Mouse (Mus musculus) midbrain, embryonic 15.5 days (tissue): ENCODE results near the gene Slc25a13. TPM values are rescaled to one million over a fixed set of nuclear protein-coding genes. Genes with fewer than 3 reads are reported as not detected.

Experiments used
- ATAC-seq: fragments of 200-750 bp; cut with Nextera tagmentation; replicated peaks from 2 replicates; pipeline ENCODE4 v1.8.0; 2017; ENCODE audit warnings: moderate TSS enrichment
- H3K27ac ChIP-seq: fragments of 300-500 bp; sonication (generic); 2 replicates; pipeline ENCODE4 v1.5.1; 2015; ENCODE audit warnings: mild to moderate bottlenecking, inconsistent platforms
- H3K27me3 ChIP-seq: fragments of 300-500 bp; sonication (generic); replicated peaks from 2 replicates; pipeline ENCODE4 v1.6.1; 2015; ENCODE audit warnings: inconsistent platforms
- H3K36me3 ChIP-seq: fragments of 300-500 bp; sonication (generic); replicated peaks from 2 replicates; pipeline ENCODE4 v1.6.1; 2015; ENCODE audit warnings: inconsistent platforms
- H3K4me1 ChIP-seq: fragments of 300-500 bp; sonication (generic); 2 replicates; pipeline ENCODE4 v1.6.1; 2015; ENCODE audit warnings: inconsistent platforms
- H3K4me2 ChIP-seq: fragments of 300-500 bp; sonication (generic); 2 replicates; pipeline ENCODE4 v1.6.1; 2015; ENCODE audit warnings: inconsistent platforms, mild to moderate bottlenecking, moderate library complexity
- H3K4me3 ChIP-seq: fragments of 300-500 bp; sonication (generic); 2 replicates; pipeline ENCODE4 v1.5.1; 2015; ENCODE audit warnings: mild to moderate bottlenecking, inconsistent platforms
- H3K9ac ChIP-seq: fragments of 300-500 bp; sonication (generic); 2 replicates; pipeline ENCODE4 v1.6.1; 2015; ENCODE audit warnings: mild to moderate bottlenecking, inconsistent platforms
- H3K9me3 ChIP-seq: fragments of 300-500 bp; sonication (generic); 2 replicates; pipeline ENCODE4 v1.6.1; 2016; ENCODE audit warnings: inconsistent platforms
- WGBS: fragments of 180-500 bp; shearing (Covaris S2); methylation state at CpG from one replicate; pipeline ENCODE4 v1.1.7; 2015; ENCODE audit warnings: mixed read lengths; 5-methylcytosine and 5-hydroxymethylcytosine counted together
- polyA plus RNA-seq: library from polyadenylated mRNA; unstranded; fragments of >200 nt; fragmentation: Nextera tagmentation; extraction: Ambion mirVana; gene quantifications from 2 replicates; pipeline ENCODE4 v1.2.1, GENCODE M21; 2015

The Slc25a13 gene
- polyA plus RNA-seq, 1 experiment from 2014 or later = 3.8 TPM

DNA sequence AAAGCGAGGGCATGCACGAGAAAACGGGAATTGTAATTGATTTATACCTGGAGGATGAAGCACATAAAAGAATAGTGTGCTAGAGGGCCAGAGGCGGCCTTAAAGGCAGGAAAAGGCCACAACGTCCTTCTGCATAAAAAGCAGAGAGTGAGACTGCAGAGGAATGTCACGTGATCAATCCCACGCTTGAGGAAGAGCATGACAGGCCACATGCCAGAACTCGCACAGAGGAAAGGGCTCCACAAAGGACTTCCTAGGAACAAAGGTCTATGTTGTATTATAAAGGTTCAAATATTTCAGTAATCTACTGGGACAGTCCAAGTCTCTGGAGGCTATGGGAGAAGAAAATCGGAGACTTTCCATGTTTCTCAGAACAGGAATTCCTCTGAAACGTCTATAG is 63.5 kb downstream of the Slc25a13 start:
- Histone ChIP-seq H3K4me3 (no peak overlapping the region), H3K27me3 (no peaks in the 10 kb centered on the region), H3K27ac (no peak overlapping the region), H3K9ac (no peak overlapping the region), H3K4me2 (no peak overlapping the region), H3K9me3 (no peaks in the 10 kb centered on the region), H3K36me3 (no peaks in the 10 kb centered on the region), H3K4me1 (no peaks in the 10 kb centered on the region)
- ATAC-seq = no peak
- 67% methylated on average over 10 of the region's 10 CpGs for WGBS

DNA sequence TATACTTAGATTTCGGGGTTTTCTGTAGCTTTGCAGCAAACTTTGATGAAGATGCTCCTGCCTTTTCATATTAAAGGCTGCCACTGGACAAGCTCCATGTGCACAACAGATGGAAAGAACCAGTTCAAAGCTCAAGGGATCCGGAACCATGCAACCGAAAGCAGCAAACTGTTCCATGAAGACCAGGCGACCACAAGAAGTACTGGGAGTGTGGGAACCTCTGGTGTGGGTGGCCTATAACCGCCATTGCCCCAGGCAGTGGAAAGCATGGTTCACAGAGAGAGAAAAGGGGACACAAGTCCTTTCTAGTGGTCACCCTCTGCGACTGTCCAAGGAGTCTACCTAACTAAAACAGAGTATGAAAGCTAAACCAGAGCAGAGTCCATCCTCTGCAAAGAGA is 66.2 kb downstream of the Slc25a13 start:
- H3K4me3 ChIP-seq = no peak overlapping the region
- ATAC-seq = no peak
- H3K9me3 ChIP-seq = no peaks in the 10 kb centered on the region
- H3K27ac ChIP-seq = no peak overlapping the region
- no peak overlapping the region for H3K4me2 ChIP-seq
- no peaks in the 10 kb centered on the region for H3K27me3 ChIP-seq
- 93% methylated on average over 6 of the region's 6 CpGs for WGBS
- no peak overlapping the region for H3K9ac ChIP-seq
- H3K36me3 ChIP-seq = no peaks in the 10 kb centered on the region
- no peaks in the 10 kb centered on the region for H3K4me1 ChIP-seq

DNA sequence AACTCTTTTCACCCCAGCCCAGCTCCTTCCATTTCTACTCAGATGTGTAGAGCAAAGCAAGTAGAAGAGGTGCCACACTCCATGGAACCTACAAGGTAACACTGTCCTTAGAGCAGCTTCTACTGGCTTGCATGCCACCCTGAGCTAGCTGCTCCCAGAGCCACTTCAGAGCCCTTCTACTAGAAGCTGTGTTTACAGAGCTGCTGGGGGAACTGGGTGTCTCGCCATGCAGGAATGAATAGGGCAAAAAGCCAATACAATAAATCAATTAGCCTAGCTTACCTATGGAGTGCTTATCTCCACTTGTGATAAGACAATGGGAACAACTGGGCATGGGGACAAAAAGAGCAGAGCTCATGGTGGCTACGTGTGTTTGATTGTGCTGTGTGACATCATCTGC is 67.2 kb downstream of the Slc25a13 start:
- H3K9me3 ChIP-seq = no peaks in the 10 kb centered on the region
- ATAC-seq = no peak
- H3K9ac ChIP-seq = no peak overlapping the region
- no peak overlapping the region for H3K4me2 ChIP-seq
- H3K4me3 ChIP-seq = no peak overlapping the region
- no peaks in the 10 kb centered on the region for H3K36me3 ChIP-seq
- no peaks in the 10 kb centered on the region for H3K27me3 ChIP-seq
- H3K27ac ChIP-seq = no peak overlapping the region
- 78% methylated on average over 2 of the region's 2 CpGs for WGBS
- H3K4me1 ChIP-seq = no peaks in the 10 kb centered on the region

DNA sequence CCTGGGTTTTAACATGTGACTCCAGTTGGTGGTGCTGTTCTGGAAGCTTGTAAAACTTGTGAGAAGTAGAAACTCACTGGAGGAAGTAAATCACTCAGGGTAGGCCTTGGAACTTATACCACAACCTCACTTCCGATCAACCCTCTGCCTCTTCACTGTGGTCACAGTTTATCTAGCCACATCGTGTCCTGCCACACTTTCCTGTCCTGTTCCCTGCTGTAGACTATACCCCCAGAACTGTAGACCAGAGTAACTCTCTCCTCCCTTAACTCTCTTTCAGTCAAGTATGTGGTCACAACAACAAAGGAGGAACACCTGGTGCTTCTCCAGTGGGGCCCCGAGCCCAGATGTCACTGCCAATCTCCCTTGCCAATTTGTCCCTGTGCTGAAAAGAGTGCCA is 67.6 kb downstream of the Slc25a13 start:
- Histone ChIP-seq H3K4me3 (no peak overlapping the region), H3K36me3 (no peaks in the 10 kb centered on the region), H3K9me3 (no peaks in the 10 kb centered on the region), H3K27ac (no peak overlapping the region), H3K4me2 (no peak overlapping the region), H3K9ac (no peak overlapping the region), H3K27me3 (no peaks in the 10 kb centered on the region), H3K4me1 (no peaks in the 10 kb centered on the region)
- ATAC-seq = no peak
- 93% methylated on average over 3 of the region's 3 CpGs for WGBS

DNA sequence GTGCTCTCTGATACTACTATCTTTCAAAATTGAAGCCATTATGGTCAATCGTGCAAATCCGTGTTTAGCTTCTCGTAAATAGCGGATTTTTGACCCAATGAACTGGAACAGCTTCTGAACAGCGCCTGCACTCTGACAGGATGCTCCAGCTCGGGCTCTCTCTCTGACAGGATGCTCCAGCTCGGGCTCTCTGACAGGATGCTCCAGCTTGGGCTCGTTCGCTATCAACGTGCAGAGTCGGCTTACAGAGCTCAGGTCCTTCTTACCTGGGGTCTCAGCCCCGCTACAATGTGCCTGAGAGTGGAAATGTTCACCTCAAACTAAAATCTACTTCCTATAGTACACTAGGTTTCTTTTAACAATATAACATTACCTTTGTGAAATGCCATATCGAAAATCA is 71.6 kb downstream of the Slc25a13 start:
- H3K27ac ChIP-seq = no peak overlapping the region
- ATAC-seq = no peak
- WGBS = 81% methylated on average over 13 of the region's 13 CpGs

DNA sequence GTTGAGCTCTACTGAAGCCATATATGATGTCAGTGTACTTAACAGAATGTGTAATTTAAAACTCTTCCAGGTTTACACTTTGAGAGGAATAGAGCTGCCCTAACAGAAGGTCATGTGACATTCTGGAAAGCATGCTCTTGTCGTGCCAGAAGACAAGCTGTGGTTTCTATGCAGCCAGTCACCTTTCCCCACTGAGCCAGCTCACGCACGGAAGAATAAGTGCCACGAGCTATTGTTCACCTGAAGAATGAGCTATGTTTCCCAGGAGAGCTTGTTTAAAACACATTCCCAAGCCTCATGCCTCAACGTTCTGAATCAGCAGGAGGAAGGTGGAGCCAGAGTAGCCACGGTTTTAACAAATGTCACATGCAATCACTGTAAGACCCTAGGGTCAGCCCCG is 73.4 kb downstream of the Slc25a13 start:
- no peaks in the 10 kb centered on the region for H3K36me3 ChIP-seq
- no peaks in the 10 kb centered on the region for H3K9me3 ChIP-seq
- no peaks in the 10 kb centered on the region for H3K4me1 ChIP-seq
- H3K4me2 ChIP-seq = no peak overlapping the region
- no peak for ATAC-seq
- H3K27ac ChIP-seq = no peak overlapping the region
- no peak overlapping the region for H3K4me3 ChIP-seq
- WGBS = 53% methylated on average over 7 of the region's 7 CpGs
- no peak overlapping the region for H3K9ac ChIP-seq
- H3K27me3 ChIP-seq = no peaks in the 10 kb centered on the region

More for the DNA sequence above, 71.6 kb downstream of the Slc25a13 start:
- Histone ChIP-seq H3K27me3 (no peaks in the 10 kb centered on the region), H3K4me1 (no peaks in the 10 kb centered on the region), H3K9ac (no peak overlapping the region), H3K4me2 (no peak overlapping the region), H3K36me3 (no peaks in the 10 kb centered on the region), H3K9me3 (no peaks in the 10 kb centered on the region), H3K4me3 (no peak overlapping the region)

DNA sequence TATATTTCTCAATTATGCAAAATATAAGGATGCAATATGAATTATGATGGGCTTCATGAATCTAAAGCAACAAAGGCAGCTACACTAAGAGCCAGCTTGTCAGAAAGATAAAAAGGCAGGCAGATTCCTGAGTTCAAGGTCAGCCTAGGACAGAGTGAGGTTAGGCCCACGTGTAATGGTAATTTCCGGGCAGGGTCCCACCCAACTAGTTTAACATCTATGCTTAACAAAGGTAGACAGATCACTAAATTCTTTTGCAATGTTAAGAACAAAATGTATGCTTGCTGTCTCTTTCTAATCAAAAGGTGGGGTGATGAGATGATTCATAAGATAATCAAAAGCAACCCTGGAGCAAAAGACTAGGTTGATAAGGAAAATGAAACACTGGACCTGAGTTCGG is 76.6 kb downstream of the Slc25a13 start:
- no peak for ATAC-seq
- Histone ChIP-seq H3K27me3 (no peaks in the 10 kb centered on the region), H3K9ac (no peak overlapping the region), H3K9me3 (no peaks in the 10 kb centered on the region), H3K4me1 (no peaks in the 10 kb centered on the region), H3K27ac (no peak overlapping the region), H3K4me3 (no peak overlapping the region), H3K36me3 (no peaks in the 10 kb centered on the region), H3K4me2 (no peak overlapping the region)
- WGBS = 90% methylated on average over 3 of the region's 3 CpGs

DNA sequence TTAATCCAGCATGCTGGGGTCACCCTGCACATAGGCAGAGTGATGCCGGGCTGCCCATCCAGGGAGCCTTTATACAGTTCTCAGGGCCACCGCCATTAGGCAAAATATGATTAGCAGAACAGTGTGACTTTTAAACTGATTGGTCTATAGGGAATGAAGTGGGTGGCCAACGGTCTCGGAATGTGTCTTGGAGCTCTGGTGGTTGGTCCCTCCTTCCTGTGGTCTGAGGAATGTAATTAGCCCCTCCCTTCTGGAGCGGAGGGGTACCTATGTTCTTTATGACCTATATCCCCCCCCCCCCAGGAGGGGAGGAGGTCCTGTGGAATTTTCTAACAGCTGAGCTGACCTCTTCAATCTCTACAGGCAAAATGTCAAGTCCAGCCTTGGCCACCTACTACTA is 77.9 kb downstream of the Slc25a13 start:
- Histone ChIP-seq H3K4me2 (no peak overlapping the region), H3K27me3 (no peaks in the 10 kb centered on the region), H3K27ac (no peak overlapping the region), H3K9me3 (no peaks in the 10 kb centered on the region), H3K4me1 (no peaks in the 10 kb centered on the region), H3K36me3 (no peaks in the 10 kb centered on the region), H3K4me3 (no peak overlapping the region), H3K9ac (no peak overlapping the region)
- no peak for ATAC-seq
- 94% methylated on average over 5 of the region's 5 CpGs for WGBS

DNA sequence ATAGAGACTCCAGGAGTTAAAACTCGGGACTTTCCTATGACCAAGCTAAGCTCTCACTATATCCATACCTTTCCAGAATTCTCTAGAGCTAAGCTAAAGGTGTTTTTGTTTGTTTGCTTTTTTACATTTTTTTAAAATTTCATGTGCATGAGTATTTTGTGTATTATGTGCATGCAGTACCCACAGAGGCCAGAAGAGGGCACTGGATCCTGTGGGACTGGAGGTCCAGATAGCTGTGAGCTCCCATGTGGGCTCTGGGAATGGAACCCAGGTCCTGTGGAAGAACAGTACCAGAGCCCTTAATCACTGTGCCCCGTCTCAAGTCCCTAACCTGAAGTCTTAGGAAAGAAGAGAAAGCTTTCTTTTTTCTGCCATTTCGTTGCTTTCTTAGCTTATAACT is 80.2 kb downstream of the Slc25a13 start:
- Histone ChIP-seq H3K27me3 (no peaks in the 10 kb centered on the region), H3K4me2 (no peak overlapping the region), H3K4me3 (no peak overlapping the region), H3K9ac (no peak overlapping the region), H3K36me3 (no peaks in the 10 kb centered on the region), H3K4me1 (no peaks in the 10 kb centered on the region), H3K9me3 (no peaks in the 10 kb centered on the region), H3K27ac (no peak overlapping the region)
- ATAC-seq = no peak
- WGBS = 95% methylated on average over 3 of the region's 3 CpGs

DNA sequence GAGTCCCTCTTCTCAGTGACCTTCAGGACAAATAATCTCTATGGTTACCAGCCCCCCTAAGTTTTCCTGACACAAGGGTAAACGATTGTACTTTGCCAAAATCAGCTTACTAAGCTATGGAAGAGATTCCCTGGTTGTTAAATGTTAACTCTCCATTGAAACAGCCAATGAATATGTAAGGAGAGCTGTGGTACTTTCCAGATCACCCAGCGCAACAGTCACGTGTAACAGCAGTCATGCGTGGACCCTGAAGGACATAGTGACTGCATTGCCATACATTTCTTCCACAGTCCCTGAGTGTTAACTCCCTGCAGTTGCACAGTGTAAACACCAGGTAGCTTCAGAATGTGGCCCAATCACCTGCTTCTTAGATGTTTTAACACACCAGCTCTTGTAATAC is 82.0 kb downstream of the Slc25a13 start:
- Histone ChIP-seq H3K36me3 (no peaks in the 10 kb centered on the region), H3K4me3 (no peak overlapping the region), H3K27ac (no peak overlapping the region), H3K9me3 (no peaks in the 10 kb centered on the region), H3K9ac (no peak overlapping the region), H3K27me3 (no peaks in the 10 kb centered on the region), H3K4me1 (no peaks in the 10 kb centered on the region), H3K4me2 (no peak overlapping the region)
- 87% methylated on average over 4 of the region's 4 CpGs for WGBS
- ATAC-seq = no peak

DNA sequence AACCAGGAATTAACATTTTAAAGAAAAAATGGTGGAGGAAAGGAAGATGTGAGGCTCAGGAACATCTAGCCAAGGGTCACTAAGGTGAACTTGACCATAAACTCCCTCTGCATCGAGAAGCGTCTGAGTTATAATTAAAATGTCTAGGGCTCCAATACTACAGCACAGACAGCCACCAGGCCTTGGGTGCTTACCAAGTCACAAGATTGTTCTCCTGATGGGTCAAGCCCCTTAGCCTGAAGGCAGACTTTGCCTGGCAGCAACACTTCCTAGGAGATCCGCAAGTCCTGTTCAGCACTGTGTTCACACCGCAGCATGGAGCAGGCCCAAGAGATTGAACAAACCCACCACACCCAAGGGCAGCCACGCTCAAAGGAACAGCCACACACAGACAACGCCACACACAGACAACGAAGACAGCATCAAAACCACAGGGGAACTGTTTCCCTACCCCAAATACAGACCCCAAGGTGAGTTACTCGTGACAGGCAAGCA is 83.4 kb downstream of the Slc25a13 start:
- H3K27ac ChIP-seq = no peak overlapping the region
- no peak overlapping the region for H3K4me2 ChIP-seq
- ATAC-seq = no peak
- H3K9me3 ChIP-seq = no peaks in the 10 kb centered on the region
- H3K9ac ChIP-seq = no peak overlapping the region
- no peaks in the 10 kb centered on the region for H3K27me3 ChIP-seq
- WGBS = 94% methylated on average over 8 of the region's 8 CpGs
- no peak overlapping the region for H3K4me3 ChIP-seq
- H3K4me1 ChIP-seq = no peaks in the 10 kb centered on the region
- no peaks in the 10 kb centered on the region for H3K36me3 ChIP-seq

DNA sequence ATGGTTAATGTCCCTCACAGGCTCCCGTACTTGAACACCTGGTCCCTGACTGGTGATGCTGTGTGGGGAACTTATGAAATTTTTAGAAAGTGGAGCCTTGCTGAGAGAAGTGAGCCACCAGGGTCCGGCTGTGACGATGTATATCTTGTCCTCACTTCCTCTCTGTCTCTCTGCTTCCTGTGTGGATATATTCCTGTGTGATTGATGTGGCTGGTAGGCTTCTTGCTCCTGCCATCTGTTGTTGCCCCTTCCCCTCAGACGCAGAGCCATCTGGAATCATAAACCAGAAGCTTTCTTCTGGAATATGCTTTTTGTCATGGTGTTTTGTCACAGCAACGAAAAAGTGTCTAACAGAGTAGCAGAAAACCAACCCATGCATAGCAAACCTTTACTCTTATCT is 84.9 kb downstream of the Slc25a13 start:
- ATAC-seq = no peak
- no peak overlapping the region for H3K9ac ChIP-seq
- no peaks in the 10 kb centered on the region for H3K4me1 ChIP-seq
- no peaks in the 10 kb centered on the region for H3K27me3 ChIP-seq
- no peak overlapping the region for H3K4me3 ChIP-seq
- H3K27ac ChIP-seq = no peak overlapping the region
- H3K9me3 ChIP-seq = no peaks in the 10 kb centered on the region
- 78% methylated on average over 5 of the region's 5 CpGs for WGBS
- H3K36me3 ChIP-seq = no peaks in the 10 kb centered on the region
- no peak overlapping the region for H3K4me2 ChIP-seq

DNA sequence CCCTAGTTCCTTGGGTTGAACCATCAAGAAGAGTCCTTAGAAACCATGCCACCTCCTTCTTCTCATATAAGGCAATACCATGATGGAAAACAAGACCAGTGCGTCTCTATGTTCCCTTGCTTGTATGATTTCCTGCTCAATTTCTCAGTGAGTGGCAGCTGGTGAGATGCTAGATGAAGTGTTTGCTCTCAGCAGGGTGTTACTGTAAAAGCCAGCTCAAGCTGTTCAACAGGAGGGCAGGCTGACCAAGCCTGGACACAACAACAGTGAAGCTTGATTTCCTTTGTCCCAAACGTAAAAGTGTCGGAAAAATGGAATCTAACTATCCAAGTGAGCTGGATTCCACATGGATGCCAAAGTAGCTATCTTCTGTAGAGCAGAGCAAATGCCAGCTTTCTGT is 91.4 kb downstream of the Slc25a13 start:
- no peak overlapping the region for H3K27ac ChIP-seq
- WGBS = 74% methylated on average over 3 of the region's 3 CpGs
- H3K4me2 ChIP-seq = no peak overlapping the region
- H3K27me3 ChIP-seq = no peaks in the 10 kb centered on the region
- H3K9me3 ChIP-seq = no peaks in the 10 kb centered on the region
- no peak overlapping the region for H3K9ac ChIP-seq
- no peaks in the 10 kb centered on the region for H3K4me1 ChIP-seq
- no peaks in the 10 kb centered on the region for H3K36me3 ChIP-seq
- no peak overlapping the region for H3K4me3 ChIP-seq
- ATAC-seq = no peak

DNA sequence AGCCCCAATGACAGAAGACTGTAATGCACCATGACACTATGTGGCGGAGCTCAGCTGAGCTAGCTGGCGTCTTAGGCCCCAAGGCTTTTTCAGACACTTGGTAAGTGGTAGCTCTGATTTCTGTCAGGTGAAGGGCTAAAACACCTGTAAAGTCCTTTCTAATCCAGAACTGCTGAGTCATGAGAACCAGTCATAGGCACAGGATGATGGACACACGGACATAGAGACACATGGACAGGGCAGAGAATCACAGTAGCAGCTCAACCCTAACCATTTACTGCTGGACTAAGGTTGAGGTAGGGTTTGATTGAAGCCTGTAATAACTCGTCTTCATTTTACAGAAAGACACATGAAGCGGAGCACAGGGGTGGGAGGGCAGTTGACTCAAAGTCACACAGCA is 95.1 kb downstream of the Slc25a13 start:
- Histone ChIP-seq H3K4me3 (no peak overlapping the region), H3K4me2 (no peak overlapping the region), H3K36me3 (no peaks in the 10 kb centered on the region), H3K27ac (no peak overlapping the region), H3K9me3 (no peaks in the 10 kb centered on the region), H3K4me1 (no peaks in the 10 kb centered on the region), H3K9ac (no peak overlapping the region), H3K27me3 (no peaks in the 10 kb centered on the region)
- no peak for ATAC-seq
- 91% methylated on average over 5 of the region's 5 CpGs for WGBS
